Mouse (Mus musculus) small intestine, adult 2 months (tissue): ENCODE data around the gene Nav2.

Experiments used
- CTCF ChIP-seq: fragments of 200-500 bp; IDR thresholded peaks from 2 replicates; pipeline ENCODE4 v1.5.1; 2012; ENCODE audit warnings: low read depth, mild to moderate bottlenecking, control low read depth, inconsistent platforms, low read length, moderate library complexity, mixed read lengths; ENCODE audit not compliant: insufficient replicate concordance, insufficient read length; ENCODE audit errors: extremely low read depth
- POLR2A ChIP-seq: fragments of 200-500 bp; IDR thresholded peaks from 2 replicates; pipeline ENCODE4 v1.6.1; 2012; ENCODE audit warnings: low read depth, mild to moderate bottlenecking, control low read depth, inconsistent platforms, low read length, moderate library complexity

GRCm38 (mm10) chr7:49315033-49315432, 406.5 kb downstream of the Nav2 start:
- TF ChIP-seq CTCF (no peak), POLR2A (no peak)
